Mouse (Mus musculus): ENCODE measurements around the gene Tssk4.
A peak's percentile ranks its signal among the peaks of the same experiment; 100 is the strongest.

Tssk4 gene

GRCm38 (mm10) chr14:55643060-55643907, 6.7 kb upstream of the Tssk4 start, which contains the start of gene Tm9sf1:
TSS of gene Tm9sf1 (minus strand) at chr14:55643806.
- DNase-seq (ENCODE audit: low spot score), result peak; percentile 75

- DNase-seq (ENCODE audit: low spot score), result no peak
Observed at GRCm38 (mm10) chr14:55644261-55644888, 5.6 kb upstream of the Tssk4 start.

GRCm38 (mm10) chr14:55651528-55651927, 1.5 kb downstream of the Tssk4 start:
- DNase-seq (ENCODE audit: low spot score), result no peak

GRCm38 (mm10) chr14:55656935-55657334, 7.0 kb downstream of the Tssk4 start:
- DNase-seq (ENCODE audit: low spot score), result no peak

- no peak for DNase-seq (ENCODE audit: low spot score)
Observed at GRCm38 (mm10) chr14:55658011-55658410, 8.0 kb downstream of the Tssk4 start.

GRCm38 (mm10) chr14:55659960-55660573, 10.1 kb downstream of the Tssk4 start, which contains the start of gene Mdp1:
TSS of gene Mdp1 (minus strand) at chr14:55660508.
- DNase-seq (ENCODE audit: low spot score), result peak; percentile 81

GRCm38 (mm10) chr14:55660636-55661035, 10.7 kb downstream of the Tssk4 start:
- DNase-seq (ENCODE audit: low spot score), result no peak

- DNase-seq (ENCODE audit: low spot score), result no peak
Observed at GRCm38 (mm10) chr14:55671486-55671832, 21.5 kb downstream of the Tssk4 start.

GRCm38 (mm10) chr14:55671833-55672740, 22.1 kb downstream of the Tssk4 start, which contains the start of the genes Gmpr2 and Nedd8:
TSS of gene Gmpr2 (plus strand) at chr14:55671941.
TSS of gene Nedd8 (minus strand) at chr14:55672124.
- peak; percentile 90 for DNase-seq (ENCODE audit: low spot score)

- no peak for DNase-seq (ENCODE audit: low spot score)
Observed at GRCm38 (mm10) chr14:55672741-55673060, 22.7 kb downstream of the Tssk4 start.

GRCm38 (mm10) chr14:55677615-55678014, 27.6 kb downstream of the Tssk4 start:
- no peak for DNase-seq (ENCODE audit: low spot score)

- peak; percentile 96 for DNase-seq (ENCODE audit: low spot score)
Observed at GRCm38 (mm10) chr14:55681160-55682117, 31.5 kb downstream of the Tssk4 start, which contains the start of gene Tinf2. TSS of gene Tinf2 (minus strand) at chr14:55681820.

- no peak for DNase-seq (ENCODE audit: low spot score)
Observed at GRCm38 (mm10) chr14:55682118-55682493, 32.1 kb downstream of the Tssk4 start.

GRCm38 (mm10) chr14:55689433-55689832, 39.4 kb downstream of the Tssk4 start:
- DNase-seq (ENCODE audit: low spot score), result no peak

GRCm38 (mm10) chr14:55697226-55697625, 47.2 kb downstream of the Tssk4 start:
- no peak for DNase-seq (ENCODE audit: low spot score)

GRCm38 (mm10) chr14:55701131-55701530, 51.1 kb downstream of the Tssk4 start:
- no peak for DNase-seq (ENCODE audit: low spot score)

Data from c-Kit-positive CD71-positive TER-119-positive erythroid progenitor cells, embryonic 14.5 days (primary cell).